Mouse (Mus musculus): ENCODE measurements around the gene Gpd2.

Gene Gpd2

GRCm38 (mm10) chr2:57251636-57252317, 14.3 kb downstream of the Gpd2 start:
- 91% methylated on average over 13 of the region's 13 CpGs for WGBS

GRCm38 (mm10) chr2:57252542-57253301, 15.3 kb downstream of the Gpd2 start:
- 72% methylated on average over 10 of the region's 10 CpGs for WGBS

GRCm38 (mm10) chr2:57254267-57254666, 16.8 kb downstream of the Gpd2 start:
- 86% methylated on average over 4 of the region's 4 CpGs for WGBS

GRCm38 (mm10) chr2:57255153-57255670, 17.8 kb downstream of the Gpd2 start:
- WGBS = 81% methylated on average over 11 of the region's 11 CpGs

GRCm38 (mm10) chr2:57255836-57256235, 18.4 kb downstream of the Gpd2 start:
- WGBS = 69% methylated on average over 3 of the region's 3 CpGs

GRCm38 (mm10) chr2:57256459-57256858, 19.0 kb downstream of the Gpd2 start:
- WGBS = 68% methylated on average over 6 of the region's 6 CpGs

- WGBS = 87% methylated on average over 8 of the region's 8 CpGs
Observed at GRCm38 (mm10) chr2:57261286-57262077, 24.0 kb downstream of the Gpd2 start.

- 95% methylated on average over 1 of the region's 1 CpGs for WGBS
Observed at GRCm38 (mm10) chr2:57263431-57263830, 26.0 kb downstream of the Gpd2 start.

GRCm38 (mm10) chr2:57264912-57265311, 27.5 kb downstream of the Gpd2 start:
- 97% methylated on average over 7 of the region's 7 CpGs for WGBS

- 77% methylated on average over 4 of the region's 4 CpGs for WGBS
Observed at GRCm38 (mm10) chr2:57266679-57267393, 29.4 kb downstream of the Gpd2 start.

- WGBS = 54% methylated on average over 7 of the region's 7 CpGs
Observed at GRCm38 (mm10) chr2:57267394-57267716, 29.9 kb downstream of the Gpd2 start.

GRCm38 (mm10) chr2:57267896-57268295, 30.5 kb downstream of the Gpd2 start:
- 66% methylated on average over 7 of the region's 7 CpGs for WGBS

GRCm38 (mm10) chr2:57268839-57269238, 31.4 kb downstream of the Gpd2 start:
- WGBS = 85% methylated on average over 3 of the region's 3 CpGs

- WGBS = 89% methylated on average over 13 of the region's 13 CpGs
Observed at GRCm38 (mm10) chr2:57269690-57270435, 32.4 kb downstream of the Gpd2 start.

GRCm38 (mm10) chr2:57280190-57280723, 42.8 kb downstream of the Gpd2 start:
- 60% methylated on average over 10 of the region's 10 CpGs for WGBS

GRCm38 (mm10) chr2:57283791-57284190, 46.4 kb downstream of the Gpd2 start:
- 77% methylated on average over 7 of the region's 7 CpGs for WGBS

- 94% methylated on average over 4 of the region's 4 CpGs for WGBS
Observed at GRCm38 (mm10) chr2:57285197-57285596, 47.8 kb downstream of the Gpd2 start.

GRCm38 (mm10) chr2:57287986-57288385, 50.6 kb downstream of the Gpd2 start:
- WGBS = 85% methylated on average over 1 of the region's 1 CpGs

- WGBS = 90% methylated on average over 2 of the region's 2 CpGs
Observed at GRCm38 (mm10) chr2:57293571-57293970, 56.1 kb downstream of the Gpd2 start.

- 70% methylated on average over 4 of the region's 4 CpGs for WGBS
Observed at GRCm38 (mm10) chr2:57296069-57296468, 58.6 kb downstream of the Gpd2 start.

- 91% methylated on average over 4 of the region's 4 CpGs for WGBS
Observed at GRCm38 (mm10) chr2:57297226-57297625, 59.8 kb downstream of the Gpd2 start.

Measured in cerebral cortex, adult 2 months (tissue).